Mouse (Mus musculus): ENCODE results near the gene Psmc4.

The Psmc4 gene

GRCm38 (mm10) chr7:28049476-28050409 lies at the start of gene Psmc4:
Psmc4 (minus strand) TSS chr7:28050101.
- DNase-seq (ENCODE audit: low spot score), result peak; percentile 99

- no peak for DNase-seq (ENCODE audit: low spot score)
Observed at GRCm38 (mm10) chr7:28099101-28099500, 49.2 kb upstream of the Psmc4 start.

DNA sequence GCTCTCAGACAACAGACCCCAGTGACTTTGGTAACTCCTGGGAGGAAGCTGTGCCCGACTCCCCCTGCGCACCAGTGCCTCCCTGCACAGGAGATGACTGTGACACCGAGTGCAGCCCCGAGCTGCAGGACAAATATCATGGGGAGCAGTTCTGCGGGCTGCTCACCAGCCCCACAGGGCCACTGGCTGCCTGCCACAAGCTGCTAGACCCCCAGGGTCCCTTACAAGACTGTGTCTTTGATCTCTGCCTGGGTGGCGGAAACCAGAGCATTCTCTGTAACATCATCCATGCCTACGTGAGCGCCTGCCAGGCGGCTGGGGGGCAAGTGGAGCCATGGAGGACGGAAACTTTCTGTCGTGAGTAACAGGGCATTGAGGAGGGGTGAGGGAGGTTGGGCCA lies 43.6 kb upstream of the Psmc4 start:
- DNase-seq (ENCODE audit: low spot score), result no peak

DNA sequence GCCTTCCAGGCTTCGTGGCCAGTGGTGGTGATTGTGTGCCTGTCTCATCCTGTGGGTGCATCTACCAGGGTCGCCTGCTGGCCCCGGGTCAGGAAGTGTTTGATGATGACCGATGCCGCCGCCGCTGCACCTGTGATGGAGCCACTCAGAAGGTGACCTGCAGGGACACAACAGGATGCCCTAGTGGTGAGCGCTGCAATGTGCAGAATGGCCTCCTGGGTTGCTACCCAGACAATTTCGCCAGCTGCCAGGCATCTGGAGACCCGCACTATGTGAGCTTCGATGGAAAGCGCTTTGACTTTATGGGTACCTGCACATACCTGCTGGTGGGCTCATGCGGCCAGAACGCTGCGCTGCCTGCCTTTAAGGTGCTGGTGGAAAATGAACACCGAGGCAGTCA lies 36.3 kb upstream of the Psmc4 start:
- DNase-seq (ENCODE audit: low spot score), result no peak

- no peak for DNase-seq (ENCODE audit: low spot score)
Observed at GRCm38 (mm10) chr7:28084215-28084614, 34.3 kb upstream of the Psmc4 start.

- no peak for DNase-seq (ENCODE audit: low spot score)
Observed at GRCm38 (mm10) chr7:28070531-28071298, 20.8 kb upstream of the Psmc4 start, which contains the start of gene Fcgbp. Fcgbp (plus strand) TSS chr7:28071236.

GRCm38 (mm10) chr7:28069546-28070172 lies 19.8 kb upstream of the Psmc4 start:
- no peak for DNase-seq (ENCODE audit: low spot score)

GRCm38 (mm10) chr7:28068661-28069060 lies 18.8 kb upstream of the Psmc4 start:
- DNase-seq (ENCODE audit: low spot score), result no peak

DNA sequence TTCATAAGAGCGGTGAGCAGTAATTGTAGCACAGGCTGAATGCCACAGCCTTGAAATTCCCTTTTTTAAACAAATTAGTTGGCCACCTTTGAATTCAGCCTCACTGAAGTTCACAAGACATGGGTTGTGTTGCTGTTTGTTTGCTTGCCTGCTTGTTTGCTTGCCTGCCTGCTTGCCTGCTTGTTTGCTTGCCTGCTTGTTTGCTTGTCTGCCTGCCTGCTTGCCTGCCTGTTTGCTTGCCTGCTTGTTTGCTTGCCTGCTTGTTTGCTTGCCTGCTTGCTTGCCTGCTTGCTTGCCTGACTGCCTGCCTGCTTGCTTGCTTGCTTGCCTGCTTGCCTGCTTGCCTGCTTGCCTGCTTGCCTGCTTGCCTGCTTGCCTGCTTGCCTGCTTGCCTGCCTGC lies 10.1 kb upstream of the Psmc4 start:
- no peak for DNase-seq (ENCODE audit: low spot score)

DNA sequence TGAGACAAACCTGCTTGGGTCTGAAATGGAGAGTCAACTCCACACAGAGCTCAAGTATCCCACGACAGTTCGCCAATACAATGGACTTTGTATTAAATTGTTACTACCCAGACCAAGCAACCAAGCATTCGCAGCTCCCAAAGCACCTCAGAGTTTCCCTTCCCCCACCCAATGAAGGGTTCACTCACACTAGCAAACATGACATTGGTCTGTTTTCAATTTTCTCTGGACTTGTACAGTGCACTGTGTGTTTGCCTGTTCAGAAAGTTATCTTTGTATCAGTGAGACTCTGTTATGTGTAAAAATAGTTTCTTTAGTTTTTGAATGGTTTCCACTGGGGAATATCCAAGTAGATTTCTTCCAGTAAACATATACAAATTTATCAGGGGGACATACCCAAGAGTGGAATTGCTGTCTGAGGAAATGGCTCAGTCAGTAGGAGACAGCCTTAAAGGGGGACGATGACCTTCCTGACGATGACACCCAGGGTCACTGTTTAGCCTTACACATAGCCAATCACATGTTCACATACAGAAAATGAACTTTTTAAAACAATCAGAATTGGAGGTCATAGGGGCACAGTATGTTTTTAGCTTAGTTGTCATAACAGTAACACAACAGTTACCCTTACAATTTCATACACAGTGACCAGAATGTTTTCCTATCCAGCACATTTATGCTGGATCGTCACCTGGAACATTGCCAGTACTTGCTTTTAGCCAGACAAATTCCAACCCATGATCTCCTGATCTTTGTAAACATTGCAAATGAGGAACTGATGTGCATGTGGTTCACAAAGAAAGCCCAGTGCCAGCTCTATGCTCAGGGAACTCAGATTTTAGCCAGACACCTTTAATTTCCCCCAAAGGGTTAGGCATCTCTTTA lies 3.4 kb upstream of the Psmc4 start:
- DNase-seq (ENCODE audit: low spot score), result peak; percentile 26

GRCm38 (mm10) chr7:28050584-28050983 lies 683 bp upstream of the Psmc4 start:
- no peak for DNase-seq (ENCODE audit: low spot score)

GRCm38 (mm10) chr7:28044524-28044923 lies 5.4 kb downstream of the Psmc4 start:
- no peak for DNase-seq (ENCODE audit: low spot score)

GRCm38 (mm10) chr7:28014445-28014810 lies 35.5 kb downstream of the Psmc4 start:
- DNase-seq (ENCODE audit: low spot score), result no peak

GRCm38 (mm10) chr7:28013549-28014444 lies 36.1 kb downstream of the Psmc4 start, which contains the start of gene Zfp850:
Zfp850 (minus strand) TSS chr7:28014115.
- DNase-seq (ENCODE audit: low spot score), result peak; percentile 71

DNA sequence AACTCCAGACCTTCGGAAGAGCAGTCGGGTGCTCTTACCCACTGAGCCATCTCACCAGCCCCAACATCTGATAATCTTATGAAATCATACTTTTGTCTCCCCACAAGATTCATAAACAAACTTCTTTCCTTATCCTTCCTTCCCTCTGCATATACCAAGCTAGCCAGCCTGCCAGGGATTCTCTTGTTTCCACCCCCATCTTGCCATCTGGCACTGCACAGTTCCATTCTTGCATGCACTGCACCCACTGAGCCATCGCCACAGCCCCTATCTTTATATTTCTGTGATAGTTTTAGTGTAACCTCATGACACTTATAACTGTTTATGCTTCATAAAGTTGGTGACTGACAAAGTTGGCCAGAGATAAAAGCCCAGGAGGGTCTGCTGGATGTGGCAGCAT lies 39.6 kb downstream of the Psmc4 start:
- no peak for DNase-seq (ENCODE audit: low spot score)
